Mouse (Mus musculus) liver, embryonic 14.5 days (tissue): ENCODE data around the gene Numb. TPM values are rescaled to one million over a fixed set of nuclear protein-coding genes. Genes with fewer than 3 reads are reported as not detected.

Experiments
- ATAC-seq: fragments of 200-750 bp; cut with Nextera tagmentation; 2 replicates; pipeline ENCODE4 v1.8.0; 2017; ENCODE audit warnings: moderate number of reproducible peaks, mild to moderate bottlenecking, moderate library complexity; ENCODE audit not compliant: insufficient read depth
- DNase-seq, 3 experiments: peaks; one replicate each; pipeline ENCODE4 v3.0.0-alpha.2; 2012 to 2013; ENCODE audit warnings: low read depth in 3 of 3, low spot score in 3 of 3
- H3K27ac ChIP-seq: fragments of 300-500 bp; sonication (generic); 2 replicates; pipeline ENCODE4 v1.5.1; 2014; ENCODE audit warnings: moderate library complexity, mild to moderate bottlenecking, control low read depth, inconsistent platforms
- H3K27me3 ChIP-seq: fragments of 300-500 bp; sonication (generic); 2 replicates; pipeline ENCODE4 v1.6.1; 2014; ENCODE audit warnings: mild to moderate bottlenecking, low read length, moderate library complexity; ENCODE audit not compliant: control insufficient read depth, insufficient read depth
- H3K36me3 ChIP-seq: fragments of 300-500 bp; sonication (generic); replicated peaks from 2 replicates; pipeline ENCODE4 v1.6.1; 2014; ENCODE audit warnings: low read depth; ENCODE audit not compliant: control insufficient read depth, insufficient read depth
- H3K4me1 ChIP-seq, 2 experiments: fragments of 200-500 bp in 1 of 2; fragments of 300-500 bp in 1 of 2; sonication (generic) in 1 of 2; replicated peaks; 2 replicates each; pipeline ENCODE4 v1.6.1; 2012 to 2014; ENCODE audit warnings: antibody characterized with exemption in 1 of 2, inconsistent platforms in 1 of 2, low read length in 1 of 2; ENCODE audit not compliant: control insufficient read depth in 2 of 2, insufficient read depth in 2 of 2
- H3K4me2 ChIP-seq: fragments of 300-500 bp; sonication (generic); 2 replicates; pipeline ENCODE4 v1.6.1; 2014; ENCODE audit warnings: low read depth, mild to moderate bottlenecking, control low read depth, moderate library complexity
- H3K4me3 ChIP-seq, 2 experiments: fragments of 200-500 bp in 1 of 2; fragments of 300-500 bp in 1 of 2; sonication (generic) in 1 of 2; 2 replicates each; pipeline ENCODE4 v1.5.1; 2012 to 2014; ENCODE audit warnings: low read depth in 2 of 2, low read length in 2 of 2, mild to moderate bottlenecking in 2 of 2, control low read depth in 1 of 2, inconsistent platforms in 1 of 2, moderate library complexity in 1 of 2; ENCODE audit not compliant: insufficient read depth in 1 of 2
- H3K9ac ChIP-seq: fragments of 300-500 bp; sonication (generic); replicated peaks from 2 replicates; pipeline ENCODE4 v1.6.1; 2014; ENCODE audit warnings: mild to moderate bottlenecking, control low read depth, moderate library complexity
- H3K9me3 ChIP-seq: fragments of 300-500 bp; sonication (generic); 2 replicates; pipeline ENCODE4 v1.6.1; 2016; ENCODE audit warnings: low read length, mixed read lengths; ENCODE audit not compliant: control insufficient read depth
- CTCF ChIP-seq: IDR thresholded peaks from 2 replicates; pipeline ENCODE4 v1.5.1; 2016; ENCODE audit warnings: antibody characterized with exemption, low read depth, control low read depth
- EP300 ChIP-seq: IDR thresholded peaks from 2 replicates; pipeline ENCODE4 v1.6.1; 2016; ENCODE audit warnings: antibody characterized with exemption, low read depth
- WGBS: fragments of 180-500 bp; shearing (Covaris S2); extraction: QIAGEN DNeasy Blood & Tissue Kit; methylation state at CpG from one replicate; pipeline ENCODE4 v1.1.7; 2014; ENCODE audit not compliant: insufficient replicate concordance; 5-methylcytosine and 5-hydroxymethylcytosine counted together
- polyA plus RNA-seq, 2 experiments: library from polyadenylated mRNA; depleted of rRNA in 1 of 2; stranded (reverse) in 1 of 2; unstranded in 1 of 2; fragments of >200 nt; fragmentation: Nextera tagmentation in 1 of 2; extraction: Ambion mirVana in 1 of 2; gene quantifications; 2 replicates each; pipeline versions ENCODE4 v1.2.1 to v1.2.3; 2012 to 2014

Numb gene
- polyA plus RNA-seq, 2 experiments: 9.7 to 13.1 TPM

GRCm38 (mm10) chr12:83858052-83858451 is 63.7 kb downstream of the Numb start:
- DNase-seq (no peak), ATAC-seq (no peak)
- TF ChIP-seq CTCF (no peak), EP300 (no peak)
- WGBS: 75% methylated on average over 2 of the region's 2 CpGs
- Histone ChIP-seq H3K4me2 (no peak overlapping the region), H3K9me3 (no peaks in the 10 kb centered on the region), H3K27me3 (no peaks in the 10 kb centered on the region), H3K4me1 (peaks cover 0 to 3% of the 10 kb centered on the region in 2 experiments; a peak in 1 of 4 replicates), H3K27ac (no peak overlapping the region), H3K9ac (no peak overlapping the region), H3K36me3 (no peaks in the 10 kb centered on the region), H3K4me3 (no peak overlapping the region)

- no peaks in the 10 kb centered on the region for H3K9me3 ChIP-seq
- no peaks in the 10 kb centered on the region for H3K36me3 ChIP-seq
- ATAC-seq (no peak), DNase-seq (no peak)
- no peak overlapping the region for H3K9ac ChIP-seq
- no peak overlapping the region for H3K27ac ChIP-seq
- no peak overlapping the region for H3K4me2 ChIP-seq
- TF ChIP-seq EP300 (no peak), CTCF (no peak)
- H3K4me1 ChIP-seq: no peaks in the 10 kb centered on the region; a peak in 1 of 4 replicates
- H3K27me3 ChIP-seq: no peaks in the 10 kb centered on the region
- H3K4me3 ChIP-seq: no peak overlapping the region
- 71% methylated on average over 1 of the region's 1 CpGs for WGBS
These were observed 66.5 kb downstream of the Numb start for GRCm38 (mm10) chr12:83855211-83855610.

- DNase-seq: no peak
- H3K27ac ChIP-seq: no peak overlapping the region
These were observed 67.5 kb downstream of the Numb start for GRCm38 (mm10) chr12:83854281-83854680.

GRCm38 (mm10) chr12:83852512-83853213 is 69.1 kb downstream of the Numb start:
- no peaks in the 10 kb centered on the region for H3K27me3 ChIP-seq
- TF ChIP-seq CTCF (no peak), EP300 (no peak)
- no peaks in the 10 kb centered on the region for H3K4me1 ChIP-seq
- H3K4me3 ChIP-seq: no peak overlapping the region
- H3K27ac ChIP-seq: no peak overlapping the region
- no peaks in the 10 kb centered on the region for H3K9me3 ChIP-seq
- DNase-seq (no peak), ATAC-seq (no peak)
- no peak overlapping the region for H3K4me2 ChIP-seq
- H3K36me3 ChIP-seq: no peaks in the 10 kb centered on the region
- WGBS: 64% methylated on average over 5 of the region's 5 CpGs
- H3K9ac ChIP-seq: no peak overlapping the region

More at GRCm38 (mm10) chr12:83854281-83854680, 67.5 kb downstream of the Numb start:
- WGBS: 62% methylated on average over 3 of the region's 3 CpGs
- Histone ChIP-seq H3K9me3 (no peaks in the 10 kb centered on the region), H3K36me3 (no peaks in the 10 kb centered on the region), H3K27me3 (no peaks in the 10 kb centered on the region), H3K4me1 (no peaks in the 10 kb centered on the region; a peak in 1 of 4 replicates), H3K4me2 (no peak overlapping the region), H3K4me3 (no peak overlapping the region), H3K9ac (no peak overlapping the region)
- no peak for ATAC-seq
- TF ChIP-seq EP300 (no peak), CTCF (no peak)

- no peak overlapping the region for H3K4me3 ChIP-seq
These were observed 71.4 kb downstream of the Numb start for GRCm38 (mm10) chr12:83850334-83850733.

More at GRCm38 (mm10) chr12:83850334-83850733, 71.4 kb downstream of the Numb start:
- H3K9me3 ChIP-seq: no peaks in the 10 kb centered on the region
- no peaks in the 10 kb centered on the region for H3K27me3 ChIP-seq
- no peak overlapping the region for H3K4me2 ChIP-seq
- H3K9ac ChIP-seq: no peak overlapping the region
- no peak for TF ChIP-seq CTCF
- TF ChIP-seq EP300: no peak
- no peaks in the 10 kb centered on the region for H3K36me3 ChIP-seq
- no peak overlapping the region for H3K27ac ChIP-seq
- DNase-seq: no peak
- ATAC-seq: no peak
- no peaks in the 10 kb centered on the region for H3K4me1 ChIP-seq
- WGBS: 71% methylated on average over 4 of the region's 4 CpGs
